Mouse (Mus musculus) retina, postnatal 1 day (tissue): ENCODE results near the gene Mark3.
"Not testable (repeated sequence)": the region's sequence is repeated elsewhere in the genome, so short reads cannot be mapped to it uniquely, and the experiment has no call there.

Experiments used
- DNase-seq: peaks from one replicate; pipeline ENCODE4 v3.0.0-alpha.2; 2012

Mark3 gene

GRCm38 (mm10) chr12:111574074-111574886, at the start of gene Mark3:
Gene Mark3, plus strand, starts transcription at chr12:111574523.
- DNase-seq: peak; percentile 98

DNA sequence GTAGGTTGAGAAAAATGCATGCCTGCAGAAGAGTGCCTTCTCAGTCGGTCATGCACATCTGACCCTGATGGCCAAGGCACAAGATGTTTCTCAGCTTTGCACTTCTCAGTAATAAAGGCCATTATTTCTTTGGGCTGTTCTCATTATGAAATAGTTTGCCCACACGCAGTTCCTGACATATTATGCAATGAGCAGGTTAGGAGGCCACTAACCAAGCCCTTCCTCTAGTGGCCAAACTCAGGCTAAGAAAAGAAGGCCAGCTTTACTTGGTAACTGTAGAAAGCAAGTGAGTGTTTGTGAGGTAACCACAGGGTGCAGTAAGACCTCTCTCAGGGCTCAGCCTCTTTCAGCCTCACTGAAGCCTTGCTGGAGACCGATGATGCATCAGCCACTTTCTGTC, 49.4 kb upstream of the Mark3 start:
- DNase-seq: no peak

GRCm38 (mm10) chr12:111527643-111528281, 46.6 kb upstream of the Mark3 start:
- no peak for DNase-seq

- peak; percentile 32 for DNase-seq
Measured at GRCm38 (mm10) chr12:111529192-111529591, 45.1 kb upstream of the Mark3 start.

- DNase-seq: no peak
Measured at GRCm38 (mm10) chr12:111533096-111533794, 41.1 kb upstream of the Mark3 start.

GRCm38 (mm10) chr12:111535281-111535680, 39.0 kb upstream of the Mark3 start:
- DNase-seq: no peak

DNA sequence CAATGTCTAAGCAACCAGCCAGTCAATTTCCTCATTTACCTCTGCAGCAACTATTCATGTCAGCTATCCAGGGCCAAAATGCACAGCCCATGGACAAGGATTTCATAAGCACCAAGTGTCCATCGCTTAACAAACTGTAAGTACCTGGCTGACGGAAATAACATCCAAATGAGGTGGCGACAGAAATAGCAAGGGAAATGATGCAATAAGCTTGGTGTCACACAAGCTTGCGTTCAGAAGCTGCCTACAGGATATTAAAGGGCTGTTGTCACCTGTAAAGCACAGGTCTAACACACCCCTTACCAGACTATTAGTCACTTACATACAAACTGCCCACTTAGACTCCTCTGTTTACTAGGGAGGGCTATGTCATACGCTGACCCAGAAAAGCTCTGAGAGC, 38.6 kb upstream of the Mark3 start:
- no peak for DNase-seq

DNA sequence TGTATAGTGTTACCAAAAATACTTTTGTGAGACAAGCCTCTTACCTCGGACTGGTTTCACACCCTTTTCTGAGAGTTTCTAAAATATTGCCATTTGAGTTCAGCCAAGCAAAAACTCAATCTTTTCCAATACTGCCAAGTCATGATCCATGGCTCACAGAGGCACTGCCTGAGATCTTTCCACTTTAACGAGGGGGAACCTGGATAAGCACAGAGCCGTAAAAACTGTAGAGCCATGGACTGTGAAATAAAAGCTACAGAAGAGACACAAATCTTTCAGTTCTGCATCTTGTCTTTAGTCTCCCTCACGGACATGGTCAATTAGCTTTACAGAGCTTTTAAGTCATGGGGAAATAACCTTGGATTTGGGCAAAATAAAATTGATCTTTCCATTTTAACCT, 37.6 kb upstream of the Mark3 start:
- DNase-seq: no peak

DNA sequence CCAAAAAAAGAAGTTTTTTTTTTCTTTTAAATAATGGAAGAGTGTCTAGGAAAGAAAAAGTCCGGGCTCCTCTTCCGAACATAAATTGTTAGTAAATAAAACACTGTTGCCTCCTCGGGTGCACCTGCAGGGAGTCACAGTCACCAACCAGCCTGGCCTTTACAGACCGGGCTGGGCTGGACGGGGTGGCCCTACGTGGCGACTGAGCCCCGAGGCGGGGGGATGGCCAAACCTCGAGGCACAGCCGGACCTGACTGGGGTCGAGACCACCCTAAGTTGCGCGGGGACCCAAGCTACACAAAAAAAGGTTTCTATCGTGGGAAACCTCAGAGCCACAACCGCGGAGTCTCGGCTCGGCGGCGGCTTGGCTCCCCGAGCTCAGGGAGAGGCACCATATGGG, 37.0 kb upstream of the Mark3 start:
- DNase-seq: no peak

- DNase-seq: peak; percentile 100
Measured at GRCm38 (mm10) chr12:111537796-111538291, 36.5 kb upstream of the Mark3 start, which contains the start of gene Eif5. Gene Eif5, plus strand, starts transcription at chr12:111538016.

DNA sequence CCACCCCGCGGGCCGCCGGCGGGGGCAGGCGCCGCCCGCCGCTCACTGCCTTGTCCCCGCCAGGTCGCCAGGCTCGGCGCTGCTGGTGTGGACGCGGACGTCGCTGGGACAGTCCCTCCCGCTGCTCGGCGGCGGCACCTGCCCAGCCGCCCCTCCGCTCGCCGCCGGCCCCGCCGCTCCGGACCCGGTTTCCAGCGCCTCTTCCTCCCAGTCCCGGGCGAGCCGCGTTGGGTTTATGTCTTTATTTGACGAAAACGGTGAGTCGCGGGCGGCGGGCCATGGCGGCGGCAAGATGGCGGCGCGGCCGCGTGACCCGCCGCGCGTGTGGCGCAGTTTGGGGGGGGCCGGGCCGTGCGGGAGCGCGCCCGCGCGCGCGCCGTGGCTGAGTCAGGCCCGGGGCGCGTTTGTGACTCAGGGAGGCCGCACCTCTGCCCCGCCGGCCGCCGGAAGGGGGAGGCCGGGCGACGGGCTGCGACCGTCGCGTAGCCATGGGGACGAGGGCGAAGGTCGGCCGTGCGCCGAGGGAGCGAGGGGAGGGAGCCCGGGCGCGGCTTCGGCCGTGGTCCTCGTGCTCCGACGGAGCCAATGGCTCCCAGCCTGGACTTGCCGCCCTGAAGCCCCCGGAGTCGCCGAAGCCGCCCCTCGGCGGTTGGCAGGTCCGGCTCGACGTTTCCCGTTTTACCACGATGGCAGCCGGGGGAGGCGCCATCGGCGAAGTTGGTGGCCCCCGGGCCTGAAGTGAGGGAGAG, 35.9 kb upstream of the Mark3 start:
- peak; percentile 92 for DNase-seq

- no peak for DNase-seq
Measured at GRCm38 (mm10) chr12:111539041-111539345, 35.3 kb upstream of the Mark3 start.

DNA sequence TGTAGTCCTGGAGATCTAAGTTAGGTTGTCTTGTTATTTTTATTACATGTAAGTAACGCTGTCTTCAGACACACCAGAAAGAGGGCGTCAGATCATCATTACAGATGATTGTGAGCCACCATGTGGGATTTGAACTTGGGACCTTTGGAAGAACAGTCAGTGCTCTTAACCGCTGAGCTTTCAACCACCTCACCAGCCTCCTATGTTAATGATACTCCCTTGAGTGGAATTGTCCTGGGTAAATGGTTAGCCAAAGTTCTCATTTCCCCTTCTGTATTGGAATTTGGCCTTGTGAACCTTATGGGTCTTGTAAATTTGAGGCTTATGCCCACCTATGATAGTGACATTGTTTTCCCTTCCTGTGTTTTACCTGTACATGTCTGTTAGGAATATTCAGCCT, 27.3 kb upstream of the Mark3 start:
- DNase-seq: no peak

GRCm38 (mm10) chr12:111548555-111549289, 25.6 kb upstream of the Mark3 start:
- no peak for DNase-seq

- no peak for DNase-seq
Measured at GRCm38 (mm10) chr12:111550679-111551078, 23.6 kb upstream of the Mark3 start.

DNA sequence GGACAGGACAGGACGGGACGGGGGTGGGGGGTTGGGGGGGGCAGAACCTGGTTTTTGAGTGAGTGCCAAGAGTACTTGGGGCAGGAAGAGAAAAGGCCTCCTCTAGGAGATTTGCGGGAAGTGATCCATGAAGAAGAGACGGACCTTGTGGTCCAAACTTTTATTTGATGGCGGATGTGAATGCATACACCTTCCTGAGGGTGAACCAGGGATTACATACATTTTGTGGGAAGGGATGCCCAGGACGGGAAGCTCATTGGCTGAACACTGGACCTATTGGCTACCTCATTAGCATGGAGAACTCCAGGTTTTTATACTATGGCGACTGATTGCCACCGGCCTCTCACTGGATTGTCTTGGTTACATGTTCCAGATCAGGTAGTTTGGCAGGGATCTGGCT, 22.0 kb upstream of the Mark3 start:
- DNase-seq: no peak

DNA sequence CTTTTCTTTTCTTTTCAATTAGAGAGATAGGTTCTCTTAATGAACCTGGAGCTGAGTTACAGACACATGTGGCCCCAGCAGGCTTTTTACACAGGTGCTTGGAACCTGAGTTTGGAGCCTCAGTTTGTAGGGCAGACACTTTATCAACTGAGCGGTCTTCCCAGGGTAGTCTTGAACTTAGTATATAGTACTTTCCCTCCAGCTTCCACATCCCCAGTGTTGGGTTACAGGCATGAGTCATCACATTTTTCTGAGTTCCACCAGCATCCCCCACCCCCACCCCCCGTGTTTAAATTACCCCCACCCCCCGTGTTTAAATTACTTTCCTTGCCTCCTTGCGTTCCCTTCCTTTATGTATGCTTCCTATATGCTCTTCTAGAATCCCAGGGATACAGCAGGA, 19.0 kb upstream of the Mark3 start:
- DNase-seq: no peak

DNA sequence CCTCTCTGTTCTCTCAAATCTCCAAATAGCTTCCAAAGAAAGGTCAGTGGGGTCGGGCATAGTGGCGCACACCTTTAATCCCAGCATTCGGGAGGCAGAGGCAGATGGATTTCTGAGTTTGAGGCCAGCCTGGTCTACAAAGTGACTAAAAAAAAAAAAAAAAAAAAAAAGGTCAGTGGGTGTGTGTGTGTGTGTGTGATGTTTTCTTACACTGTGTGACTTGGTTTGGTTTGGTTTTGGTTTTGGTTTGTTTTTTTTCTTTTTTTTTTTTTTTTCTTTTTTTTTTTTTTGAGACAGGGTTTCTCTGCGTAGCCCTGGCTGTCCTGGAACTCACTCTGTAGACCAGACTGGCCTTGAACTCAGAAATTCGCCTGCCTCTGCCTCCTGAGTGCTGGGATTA, 18.4 kb upstream of the Mark3 start:
- DNase-seq: not testable (repeated sequence)

- DNase-seq: no peak
Measured at GRCm38 (mm10) chr12:111557538-111557937, 16.8 kb upstream of the Mark3 start.

- DNase-seq: no peak
Measured at GRCm38 (mm10) chr12:111558655-111559054, 15.7 kb upstream of the Mark3 start.

- peak; percentile 55 for DNase-seq
Measured at GRCm38 (mm10) chr12:111559647-111560258, 14.6 kb upstream of the Mark3 start.

DNA sequence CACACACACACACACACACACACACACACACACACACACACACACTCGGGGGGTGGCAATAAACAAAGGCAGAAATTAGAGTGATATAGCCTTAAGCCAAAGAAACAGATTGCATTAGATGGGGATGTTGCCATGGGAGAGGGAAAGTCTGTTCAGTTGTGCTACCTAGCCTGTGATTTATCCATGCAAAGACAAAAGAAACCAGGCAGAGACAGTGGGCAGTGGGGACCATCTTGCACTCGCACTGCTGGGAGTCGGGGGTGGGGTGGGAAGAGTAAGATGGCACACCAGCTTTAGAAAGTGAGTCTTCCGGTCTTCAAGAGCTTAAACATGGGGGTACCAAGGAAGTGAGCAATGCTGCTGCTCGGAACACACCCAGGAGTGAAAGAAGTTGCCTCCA, 14.0 kb upstream of the Mark3 start:
- DNase-seq: no peak
